Mouse (Mus musculus) adrenal gland, adult 8-10 months (tissue): ENCODE measurements at regions not wholly inside any gene's neighbourhood (a gene's known extent, or its start where the extent isn't known, plus 50 kb on each side); places are given as distances from the start of the nearest gene placed in this dataset.
"Not testable (repeated sequence)": the region's sequence is repeated elsewhere in the genome, so short reads cannot be mapped to it uniquely, and the experiment has no call there.

Experiments used
- DNase-seq: peaks from one replicate; pipeline ENCODE4 v3.0.0; 2022

DNA sequence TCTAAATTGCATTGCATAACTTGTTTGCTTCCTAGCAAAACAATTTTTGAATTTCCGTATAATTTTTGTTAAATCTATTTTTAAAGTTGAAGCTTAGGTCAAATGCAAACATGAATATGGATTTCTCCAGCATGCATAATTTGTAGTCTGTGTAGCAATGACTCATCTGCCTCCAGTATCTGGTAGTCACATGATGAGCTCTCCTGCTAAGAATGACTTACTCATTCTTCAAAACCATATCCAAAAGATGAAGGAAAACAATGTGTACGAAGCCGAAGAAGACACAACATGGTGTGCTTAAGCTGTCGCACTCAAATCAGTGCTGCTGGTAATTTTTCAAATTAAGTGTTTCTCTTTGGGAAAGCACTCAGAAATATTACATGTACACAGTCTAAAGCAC is 1453.2 kb upstream of the Gje1 start:
- no peak for DNase-seq

DNA sequence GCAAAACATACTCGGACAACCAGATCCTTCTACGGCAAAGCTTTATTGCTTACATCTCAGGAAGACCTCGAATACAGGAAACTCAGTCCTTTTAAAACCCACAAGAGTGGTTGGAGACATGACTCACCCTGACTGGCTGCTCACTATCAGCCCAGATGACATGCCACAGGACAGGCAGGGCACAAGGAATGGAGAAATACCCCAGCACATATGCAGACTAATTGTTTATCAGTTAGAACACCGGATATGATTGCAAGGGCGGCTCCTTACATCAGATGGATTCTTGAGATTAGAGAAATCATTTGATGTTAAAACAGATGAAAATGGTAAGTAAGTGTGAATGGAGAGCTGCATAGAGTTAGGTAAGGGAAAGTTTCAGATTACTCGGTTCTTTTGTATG is 1441.5 kb upstream of the Gje1 start:
- not testable (repeated sequence) for DNase-seq

DNA sequence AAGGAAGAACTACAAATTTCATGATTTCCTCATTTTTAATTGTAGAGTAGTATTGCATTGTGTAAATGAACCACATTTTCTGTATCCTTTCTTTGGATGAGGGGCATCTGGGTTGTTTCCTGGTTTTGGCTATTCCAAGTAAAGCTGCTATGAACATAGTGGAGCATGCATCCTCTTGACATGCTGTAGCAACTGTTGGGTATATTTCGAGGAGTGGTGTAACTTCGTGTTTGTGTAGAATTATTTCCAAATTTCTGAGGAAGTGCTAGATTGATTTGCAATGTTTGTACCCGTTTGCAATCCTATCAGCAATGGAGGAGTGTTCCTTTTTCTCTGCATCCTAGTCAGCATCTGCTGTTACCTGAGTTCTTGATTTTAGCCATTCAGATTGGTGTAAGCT is 1440.4 kb upstream of the Gje1 start:
- no peak for DNase-seq

DNA sequence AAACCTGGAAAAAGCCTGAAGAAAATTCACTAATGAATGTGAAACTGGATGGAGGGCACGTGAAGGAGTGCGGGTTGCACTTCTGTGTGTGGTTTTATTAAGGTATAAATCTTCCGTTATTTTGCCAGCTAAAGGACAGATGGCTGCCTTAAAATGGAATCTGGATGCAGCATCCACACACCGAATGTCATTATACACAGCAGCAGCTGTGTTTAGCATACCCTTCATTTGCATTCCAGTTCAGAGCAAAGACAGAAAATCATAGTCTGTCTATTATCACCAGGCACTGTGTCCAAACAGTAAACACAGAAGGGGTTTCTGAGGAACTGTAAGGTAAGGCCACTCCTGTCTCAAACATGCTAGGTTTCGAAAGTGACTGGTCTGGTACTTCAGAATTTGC is 1438.9 kb upstream of the Gje1 start:
- DNase-seq, result no peak

DNA sequence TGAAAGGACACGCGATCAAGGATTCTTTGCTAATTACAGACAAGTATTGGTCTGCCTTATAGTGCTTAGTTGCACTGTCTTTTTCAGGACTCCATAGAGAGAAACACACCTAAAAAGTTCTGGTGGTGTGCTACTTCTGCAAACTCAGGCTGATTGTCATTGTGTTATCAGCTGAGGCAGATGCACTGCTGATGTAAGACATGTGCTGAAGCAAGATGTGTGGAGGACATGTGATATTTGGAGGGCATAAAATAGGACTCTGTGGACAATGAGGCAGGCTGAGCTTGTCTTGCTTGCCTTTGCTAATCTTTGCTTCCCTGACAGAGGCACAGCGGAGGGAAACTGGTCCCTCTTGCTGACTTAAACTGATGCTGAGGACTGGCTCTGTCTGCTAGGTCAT is 1431.0 kb upstream of the Gje1 start:
- DNase-seq, result no peak

DNA sequence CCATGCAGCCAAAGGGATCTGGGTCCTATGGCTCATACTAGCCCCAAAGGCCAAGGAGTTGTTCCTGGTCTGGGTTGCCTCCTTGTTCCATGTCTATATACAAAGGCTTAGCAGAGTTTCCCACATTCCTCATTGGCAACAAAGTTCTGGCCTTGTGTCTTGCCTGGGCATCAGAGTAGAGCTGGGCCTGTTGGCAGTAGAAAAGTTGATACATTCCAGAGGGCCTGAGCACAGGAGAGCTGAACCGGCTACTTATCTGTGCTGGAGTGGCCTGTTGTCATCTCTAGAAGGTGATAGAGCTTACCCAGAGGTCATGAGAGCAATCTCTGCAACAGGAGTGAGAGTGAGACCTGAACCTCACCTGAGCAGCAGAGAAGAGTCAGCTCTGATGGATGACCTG is 1427.4 kb upstream of the Gje1 start:
- DNase-seq, result no peak

DNA sequence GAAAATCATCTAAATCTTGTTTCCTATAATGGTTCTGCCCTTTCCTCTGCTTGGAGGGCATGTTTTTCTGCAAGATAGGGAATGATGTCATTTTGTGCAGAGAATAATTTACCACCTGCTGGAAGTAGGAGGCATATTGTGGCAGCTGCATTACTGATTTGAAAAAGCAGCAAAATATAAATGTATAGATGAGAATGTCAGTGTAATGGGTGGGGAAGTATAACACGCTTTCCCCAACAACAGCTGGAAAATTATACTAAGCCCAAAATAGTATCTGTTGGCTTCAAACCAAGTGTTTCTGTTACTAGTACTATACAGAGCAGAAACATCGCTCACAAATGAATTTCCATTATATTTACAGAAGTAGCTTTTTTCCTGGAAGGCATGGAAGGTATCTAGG is 1405.9 kb upstream of the Gje1 start:
- no peak for DNase-seq

DNA sequence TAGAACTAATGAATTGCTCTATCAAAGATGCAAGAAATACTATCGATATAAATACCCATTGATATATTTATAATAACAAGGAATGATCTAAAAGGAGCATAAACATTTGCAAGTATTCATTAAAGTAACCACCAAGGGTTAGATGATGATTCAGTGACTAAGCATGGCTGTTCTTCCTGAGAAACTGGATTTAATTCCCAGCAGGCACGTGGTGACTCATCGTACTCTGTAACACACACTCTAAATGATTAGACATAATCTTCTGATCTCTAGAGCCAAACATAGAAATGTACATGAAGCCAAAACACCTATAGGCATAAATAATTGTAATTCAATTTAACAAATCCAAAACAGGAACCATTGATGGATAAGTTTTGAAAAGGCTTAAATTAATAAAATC is 1370.2 kb upstream of the Gje1 start:
- no peak for DNase-seq

DNA sequence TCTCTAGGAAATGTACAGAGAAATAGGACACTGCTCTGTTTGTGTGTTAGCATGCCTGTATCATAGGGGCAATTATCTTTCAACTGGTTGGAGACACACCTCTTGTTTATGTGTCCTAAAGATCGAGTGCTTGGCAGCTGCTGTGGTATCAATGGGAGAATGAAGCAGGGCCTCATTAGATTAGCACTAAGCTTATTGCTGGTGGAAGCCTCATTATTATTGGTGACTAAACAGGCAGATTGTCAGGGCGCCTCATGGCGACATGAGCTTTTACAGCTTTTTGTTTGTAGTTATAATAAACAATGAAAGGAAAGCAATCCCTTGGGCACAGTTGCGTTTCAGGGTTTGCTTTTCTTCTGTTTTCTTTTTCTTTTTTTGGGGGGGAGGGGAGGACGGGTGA is 1335.0 kb upstream of the Gje1 start:
- DNase-seq, result no peak

DNA sequence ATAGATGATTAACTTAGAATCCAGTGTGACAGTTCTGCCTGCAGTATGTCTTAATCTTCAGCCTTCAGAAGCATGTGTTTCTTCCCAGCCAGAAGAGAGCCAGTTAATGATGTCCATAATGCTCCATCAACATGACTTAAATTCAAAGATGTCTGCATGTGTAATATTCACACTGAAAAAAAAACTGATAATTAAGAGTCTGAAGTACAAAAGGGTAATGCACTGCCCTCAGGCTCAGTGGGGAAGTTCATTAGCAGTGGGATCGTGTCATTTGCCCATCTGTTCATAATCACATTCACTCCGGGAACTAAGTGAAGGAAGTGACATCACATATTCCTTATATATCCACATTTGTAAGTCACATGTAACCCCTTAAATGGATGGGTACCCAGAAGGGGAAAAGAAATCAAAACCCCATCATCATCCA is 1334.5 kb upstream of the Gje1 start:
- DNase-seq, result no peak

DNA sequence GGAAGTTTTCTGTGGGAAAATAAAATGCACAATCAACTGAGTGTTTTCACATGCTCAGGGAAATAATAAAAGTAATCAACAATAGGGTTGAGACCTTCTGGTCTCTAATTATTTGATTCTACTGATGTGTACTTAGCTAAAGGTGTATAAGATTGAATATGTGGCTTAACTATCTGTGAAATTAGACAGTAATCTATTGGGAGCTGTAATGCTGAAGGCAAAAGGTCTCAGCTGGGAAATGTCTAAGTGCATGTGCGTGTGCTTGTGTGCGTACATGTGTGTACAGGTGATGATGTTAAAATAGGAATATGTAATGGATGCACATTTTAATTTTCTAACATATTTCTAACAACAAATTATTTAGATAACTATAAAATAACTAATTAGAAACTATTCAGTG is 1318.2 kb upstream of the Gje1 start:
- DNase-seq, result no peak

DNA sequence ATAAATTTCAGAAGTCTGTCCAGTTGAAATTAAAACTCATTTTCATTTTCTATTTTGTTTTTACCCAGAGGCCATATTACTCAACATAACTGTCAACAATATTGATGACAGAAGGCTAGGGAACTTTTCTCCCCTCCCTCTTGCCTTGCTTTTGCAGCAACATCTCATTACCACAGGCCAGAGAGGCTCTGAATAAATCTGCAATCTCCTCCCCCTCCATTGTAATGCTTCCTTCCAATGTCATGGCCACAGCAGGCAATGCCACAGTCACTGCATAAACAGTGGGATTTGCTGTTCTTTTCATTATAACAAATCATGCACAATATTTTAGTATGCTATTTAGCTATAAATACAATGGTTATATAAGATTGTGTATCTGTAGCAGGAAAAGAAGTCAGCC is 1315.1 kb upstream of the Gje1 start:
- peak; percentile 15 for DNase-seq

DNA sequence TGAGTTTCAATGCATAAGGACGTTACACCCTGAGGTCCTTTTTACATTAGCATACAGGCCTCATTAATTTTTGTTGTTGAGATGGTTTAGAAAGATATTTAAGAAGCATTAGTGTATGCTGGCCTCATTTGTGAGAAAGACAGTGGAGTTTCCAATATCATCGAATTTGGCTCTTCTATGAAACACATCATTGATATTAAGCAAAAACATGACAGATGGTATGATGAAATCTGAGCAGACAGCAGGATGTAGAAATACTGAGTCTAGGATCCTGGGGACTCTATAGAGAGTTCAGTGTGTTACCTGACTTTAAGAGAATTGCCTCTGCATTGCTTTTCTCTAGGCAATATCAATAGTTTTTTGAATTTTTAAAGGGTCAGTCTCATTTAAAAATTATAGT is 1312.8 kb upstream of the Gje1 start:
- DNase-seq, result no peak

DNA sequence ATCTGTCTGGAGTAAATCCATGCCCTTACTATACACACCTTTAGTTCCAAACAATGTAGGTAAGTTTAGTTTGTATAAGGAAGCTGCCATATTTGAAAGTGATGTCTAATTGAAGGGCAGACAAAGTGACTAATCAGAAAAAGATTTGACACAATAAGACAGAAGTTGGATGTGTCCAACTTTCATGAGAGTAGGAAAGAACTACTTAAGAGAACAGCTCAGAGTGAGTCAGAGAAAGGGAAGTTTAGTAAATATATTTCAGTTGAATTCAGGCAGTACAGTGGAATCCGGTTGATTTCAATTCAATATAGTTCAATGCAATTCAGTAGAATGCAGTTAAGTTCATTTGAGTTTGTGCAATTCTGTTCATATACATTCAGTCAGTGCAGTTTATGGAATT is 1296.8 kb upstream of the Gje1 start:
- DNase-seq, result no peak

DNA sequence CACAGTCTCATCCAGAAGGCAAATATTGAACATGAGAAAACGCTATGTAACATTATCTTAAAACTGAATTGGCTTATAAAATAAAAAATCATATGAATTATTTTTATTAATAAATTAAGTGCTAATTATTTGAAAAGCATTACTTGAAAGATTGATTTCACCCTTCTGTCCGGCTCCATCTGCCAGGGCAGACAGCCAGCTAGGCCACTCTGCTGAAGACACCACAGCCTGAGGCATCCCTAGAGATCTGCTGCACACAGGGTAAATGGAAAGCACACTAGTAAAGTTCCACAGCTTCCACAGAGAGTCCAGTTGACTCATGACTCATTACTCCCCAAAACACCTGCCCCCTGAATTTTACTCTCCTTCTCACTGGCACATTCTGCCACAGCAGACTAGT is 1283.2 kb upstream of the Gje1 start:
- no peak for DNase-seq

DNA sequence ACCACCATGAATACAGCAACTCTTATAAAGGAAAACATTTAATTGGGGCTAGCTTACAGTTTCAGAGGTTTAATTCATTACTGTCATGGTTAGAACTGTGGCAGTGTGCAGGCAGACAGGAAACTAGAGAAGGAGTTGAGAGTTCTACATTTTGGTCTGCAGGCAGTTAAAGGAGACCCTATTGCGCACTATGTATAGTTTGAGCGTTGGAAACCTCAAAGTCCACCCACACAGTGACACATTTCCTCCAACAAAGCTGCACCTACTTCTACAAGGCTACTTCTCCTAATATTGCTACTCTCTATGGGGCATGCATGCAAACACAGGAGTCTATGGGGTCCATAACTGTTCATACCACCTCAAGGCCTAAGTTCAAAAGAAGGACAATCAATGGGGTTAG is 1275.3 kb upstream of the Gje1 start:
- DNase-seq, result no peak
